Mouse (Mus musculus) spleen, adult 2 months (tissue): ENCODE data around the gene Siah2. TPM values are rescaled to one million over a fixed set of nuclear protein-coding genes. Genes with fewer than 3 reads are reported as not detected.

Experiments used
- DNase-seq, 2 experiments: peaks; one replicate each; pipeline versions ENCODE4 v3.0.0 to v3.0.0-alpha.2; 2012 to 2021; ENCODE audit warnings: low spot score in 2 of 2, low read depth in 1 of 2
- H3K27ac ChIP-seq: fragments of 200-500 bp; 2 replicates; pipeline ENCODE4 v1.5.1; 2012; ENCODE audit warnings: low read length, inconsistent platforms; ENCODE audit not compliant: insufficient read depth
- H3K27me3 ChIP-seq: fragments of 200-500 bp; 2 replicates; pipeline ENCODE4 v1.6.1; 2012; ENCODE audit warnings: mild to moderate bottlenecking, moderate library complexity, low read length, inconsistent platforms; ENCODE audit not compliant: control insufficient read depth, insufficient read depth
- H3K36me3 ChIP-seq: fragments of 200-500 bp; 2 replicates; pipeline ENCODE4 v1.6.1; 2012; ENCODE audit warnings: mild to moderate bottlenecking, low read length, inconsistent platforms; ENCODE audit not compliant: control insufficient read depth, insufficient read depth
- H3K4me1 ChIP-seq: fragments of 200-500 bp; 2 replicates; pipeline ENCODE4 v1.6.1; 2011; ENCODE audit warnings: inconsistent platforms; ENCODE audit not compliant: control insufficient read depth, insufficient read depth, insufficient read length
- H3K4me3 ChIP-seq: fragments of 200-500 bp; 2 replicates; pipeline ENCODE4 v1.5.1; 2011; ENCODE audit warnings: mild to moderate bottlenecking, inconsistent platforms; ENCODE audit not compliant: insufficient read depth, insufficient read length; ENCODE audit errors: extremely low read depth
- CTCF ChIP-seq: fragments of 200-500 bp; IDR thresholded peaks from 2 replicates; pipeline ENCODE4 v1.5.1; 2011; ENCODE audit warnings: mild to moderate bottlenecking, inconsistent platforms; ENCODE audit not compliant: insufficient read depth, insufficient read length, insufficient replicate concordance; ENCODE audit errors: extremely low read depth
- POLR2A ChIP-seq: fragments of 200-500 bp; IDR thresholded peaks from 2 replicates; pipeline ENCODE4 v1.6.1; 2011; ENCODE audit warnings: low read depth, low read length, inconsistent platforms
- WGBS: fragments of 180-500 bp; shearing (Covaris S2); methylation state at CpG from one replicate; pipeline ENCODE4 v1.1.7; 2018; 5-methylcytosine and 5-hydroxymethylcytosine counted together
- polyA plus RNA-seq: library from polyadenylated mRNA; depleted of rRNA; stranded (reverse); fragments of >200 nt; gene quantifications from 2 replicates; pipeline ENCODE4 v1.2.3, GENCODE M21; 2012

Siah2 gene
- polyA plus RNA-seq, 1 experiment, result 14.6 TPM

- Histone ChIP-seq H3K27ac (no peak overlapping the region), H3K4me1 (no peaks in the 10 kb centered on the region), H3K4me3 (no peak overlapping the region), H3K36me3 (no peaks in the 10 kb centered on the region), H3K27me3 (no peaks in the 10 kb centered on the region)
- 54% methylated on average over 3 of the region's 3 CpGs for WGBS
- TF ChIP-seq POLR2A (no peak), CTCF (peak; percentile 35; the same call in 1 of the 2 replicates)
- DNase-seq, result peak in 1 of 2 experiments; percentile 32
Observed at GRCm38 (mm10) chr3:58727012-58727411, 34.8 kb upstream of the Siah2 start.

GRCm38 (mm10) chr3:58726374-58726773 is 34.2 kb upstream of the Siah2 start:
- H3K4me3 ChIP-seq, result no peak overlapping the region
- no peak for DNase-seq
- H3K27ac ChIP-seq, result no peak overlapping the region
- no peaks in the 10 kb centered on the region for H3K4me1 ChIP-seq
- WGBS, result 83% methylated on average over 3 of the region's 3 CpGs
- no peaks in the 10 kb centered on the region for H3K36me3 ChIP-seq
- no peaks in the 10 kb centered on the region for H3K27me3 ChIP-seq
- TF ChIP-seq CTCF (no peak), POLR2A (no peak)

GRCm38 (mm10) chr3:58724815-58725214 is 32.6 kb upstream of the Siah2 start:
- Histone ChIP-seq H3K27ac (no peak overlapping the region), H3K4me3 (no peak overlapping the region), H3K27me3 (no peaks in the 10 kb centered on the region), H3K36me3 (no peaks in the 10 kb centered on the region), H3K4me1 (no peaks in the 10 kb centered on the region)
- no peak for DNase-seq
- TF ChIP-seq POLR2A (no peak), CTCF (no peak)

- TF ChIP-seq CTCF (no peak), POLR2A (no peak)
- Histone ChIP-seq H3K4me1 (no peaks in the 10 kb centered on the region), H3K27me3 (no peaks in the 10 kb centered on the region), H3K4me3 (no peak overlapping the region), H3K36me3 (no peaks in the 10 kb centered on the region), H3K27ac (no peak overlapping the region)
- WGBS, result 95% methylated on average over 2 of the region's 2 CpGs
- no peak for DNase-seq
Observed at GRCm38 (mm10) chr3:58723656-58724055, 31.5 kb upstream of the Siah2 start.

GRCm38 (mm10) chr3:58719461-58720230 is 27.4 kb upstream of the Siah2 start:
- no peaks in the 10 kb centered on the region for H3K36me3 ChIP-seq
- H3K4me3 ChIP-seq, result no peak overlapping the region
- WGBS, result 87% methylated on average over 9 of the region's 9 CpGs
- H3K4me1 ChIP-seq, result no peaks in the 10 kb centered on the region
- H3K27me3 ChIP-seq, result no peaks in the 10 kb centered on the region
- H3K27ac ChIP-seq, result no peak overlapping the region
- no peak for DNase-seq
- TF ChIP-seq CTCF, result no peak
- no peak for TF ChIP-seq POLR2A

GRCm38 (mm10) chr3:58716705-58717104 is 24.5 kb upstream of the Siah2 start:
- no peak for TF ChIP-seq CTCF
- no peak for TF ChIP-seq POLR2A
- no peaks in the 10 kb centered on the region for H3K4me1 ChIP-seq

GRCm38 (mm10) chr3:58714767-58715166 is 22.6 kb upstream of the Siah2 start:
- H3K27ac ChIP-seq, result no peak overlapping the region
- DNase-seq, result no peak
- H3K27me3 ChIP-seq, result no peaks in the 10 kb centered on the region
- no peak overlapping the region for H3K4me3 ChIP-seq
- no peaks in the 10 kb centered on the region for H3K4me1 ChIP-seq
- TF ChIP-seq POLR2A (no peak), CTCF (no peak)
- WGBS, result 67% methylated on average over 2 of the region's 2 CpGs
- no peaks in the 10 kb centered on the region for H3K36me3 ChIP-seq

More at GRCm38 (mm10) chr3:58716705-58717104, 24.5 kb upstream of the Siah2 start:
- no peak for DNase-seq
- H3K36me3 ChIP-seq, result no peaks in the 10 kb centered on the region
- 96% methylated on average over 2 of the region's 2 CpGs for WGBS
- no peaks in the 10 kb centered on the region for H3K27me3 ChIP-seq
- H3K27ac ChIP-seq, result no peak overlapping the region
- H3K4me3 ChIP-seq, result no peak overlapping the region
